Mouse (Mus musculus): ENCODE results near the gene L2hgdh. TPM values are rescaled to one million over a fixed set of nuclear protein-coding genes. Genes with fewer than 3 reads are reported as not detected.

Gene L2hgdh
- 11.1 TPM for polyA plus RNA-seq (2014; fragmentation: Illumina TruSeq; extraction: RNeasy Lipid Tissue Mini Kit (QIAGEN cat#74804); ENCODE audit: low read depth, low replicate concordance)

GRCm38 (mm10) chr12:69724711-69725460 is at the start of gene L2hgdh, which contains the start of gene Atp5s:
L2hgdh (minus strand) TSS chr12:69724873.
Atp5s (plus strand) TSS chr12:69724950.

GRCm38 (mm10) chr12:69681566-69682061 is 43.1 kb downstream of the L2hgdh start, which contains the start of gene Sos2:
Sos2 (minus strand) TSS chr12:69681852.

Other genes starting within 250 kb of the L2hgdh start
- gene Vcpkmt, start 141.8 kb downstream of the L2hgdh start, polyA plus RNA-seq (2014; fragmentation: Illumina TruSeq; extraction: RNeasy Lipid Tissue Mini Kit (QIAGEN cat#74804); ENCODE audit: low read depth, low replicate concordance), result 9.8 TPM
- gene Sos2, start 43.0 kb downstream of the L2hgdh start, polyA plus RNA-seq (2014; fragmentation: Illumina TruSeq; extraction: RNeasy Lipid Tissue Mini Kit (QIAGEN cat#74804); ENCODE audit: low read depth, low replicate concordance), result 29.3 TPM
- 21.8 TPM for gene Atp5s, start 77 bp upstream of the L2hgdh start, polyA plus RNA-seq (2014; fragmentation: Illumina TruSeq; extraction: RNeasy Lipid Tissue Mini Kit (QIAGEN cat#74804); ENCODE audit: low read depth, low replicate concordance)
- 1.5 TPM for gene Cdkl1, start 66.4 kb upstream of the L2hgdh start, polyA plus RNA-seq (2014; fragmentation: Illumina TruSeq; extraction: RNeasy Lipid Tissue Mini Kit (QIAGEN cat#74804); ENCODE audit: low read depth, low replicate concordance)
- 3.7 TPM for gene Atl1, start 167.7 kb upstream of the L2hgdh start, polyA plus RNA-seq (2014; fragmentation: Illumina TruSeq; extraction: RNeasy Lipid Tissue Mini Kit (QIAGEN cat#74804); ENCODE audit: low read depth, low replicate concordance)
- 18.1 TPM for gene Map4k5, start 168.3 kb upstream of the L2hgdh start, polyA plus RNA-seq (2014; fragmentation: Illumina TruSeq; extraction: RNeasy Lipid Tissue Mini Kit (QIAGEN cat#74804); ENCODE audit: low read depth, low replicate concordance)

All from adipose tissue, adult 10 weeks (tissue).